Mouse (Mus musculus) embryonic fibroblast, embryonic 13.5 days (primary cell): ENCODE data around the gene Vwa8. TPM values are rescaled to one million over a fixed set of nuclear protein-coding genes. Genes with fewer than 3 reads are reported as not detected.

ENCODE experiments used
- H3K27ac ChIP-seq: 2 replicates; pipeline ENCODE4 v1.5.1; 2012; ENCODE audit warnings: low read length, control low read depth, inconsistent platforms; ENCODE audit not compliant: insufficient read depth
- H3K4me1 ChIP-seq: 2 replicates; pipeline ENCODE4 v1.6.1; 2011; ENCODE audit warnings: low read length; ENCODE audit not compliant: control insufficient read depth, insufficient read depth
- H3K4me3 ChIP-seq: 2 replicates; pipeline ENCODE4 v1.5.1; 2011; ENCODE audit warnings: mild to moderate bottlenecking, control low read depth, low read length; ENCODE audit not compliant: insufficient read depth
- CTCF ChIP-seq: IDR thresholded peaks from 2 replicates; pipeline ENCODE4 v1.5.1; 2011; ENCODE audit warnings: mild to moderate bottlenecking, control low read depth, low read length, moderate library complexity, borderline replicate concordance; ENCODE audit not compliant: insufficient read depth
- POLR2A ChIP-seq: IDR thresholded peaks from 2 replicates; pipeline ENCODE4 v1.6.1; 2011; ENCODE audit warnings: low read depth, mild to moderate bottlenecking, control low read depth, low read length, moderate library complexity
- polyA plus RNA-seq: library from polyadenylated mRNA; stranded (reverse); fragments of >200 nt; gene quantifications from 2 replicates; pipeline ENCODE4 v1.2.4, GENCODE M21; 2011; ENCODE audit warnings: low read depth; ENCODE audit not compliant: missing spikeins, insufficient read length

Gene Vwa8
- polyA plus RNA-seq, 1 experiment, result 20.1 TPM

GRCm38 (mm10) chr14:79209813-79210212 is 361.0 kb downstream of the Vwa8 start:
- H3K4me3 ChIP-seq, result no peak overlapping the region
- no peak for TF ChIP-seq CTCF
- no peak for TF ChIP-seq POLR2A
- no peak overlapping the region for H3K27ac ChIP-seq
- peaks cover 5% of the 10 kb centered on the region for H3K4me1 ChIP-seq

GRCm38 (mm10) chr14:79212380-79212991 is 363.6 kb downstream of the Vwa8 start:
- no peak overlapping the region for H3K4me3 ChIP-seq
- TF ChIP-seq POLR2A (no peak), CTCF (no peak)
- no peaks in the 10 kb centered on the region; the same call in 1 of the 2 replicates for H3K4me1 ChIP-seq
- H3K27ac ChIP-seq, result no peak overlapping the region

- no peak overlapping the region for H3K4me3 ChIP-seq
- H3K4me1 ChIP-seq, result no peaks in the 10 kb centered on the region; the same call in 1 of the 2 replicates
- H3K27ac ChIP-seq, result no peak overlapping the region
- TF ChIP-seq POLR2A, result no peak
- no peak for TF ChIP-seq CTCF
Observed at GRCm38 (mm10) chr14:79214129-79214528, 365.3 kb downstream of the Vwa8 start.

- H3K4me3 ChIP-seq, result no peak overlapping the region
- no peak for TF ChIP-seq POLR2A
- no peak for TF ChIP-seq CTCF
- no peak overlapping the region for H3K27ac ChIP-seq
- H3K4me1 ChIP-seq, result no peaks in the 10 kb centered on the region; the same call in 1 of the 2 replicates
Observed at GRCm38 (mm10) chr14:79214660-79215249, 365.9 kb downstream of the Vwa8 start.

DNA sequence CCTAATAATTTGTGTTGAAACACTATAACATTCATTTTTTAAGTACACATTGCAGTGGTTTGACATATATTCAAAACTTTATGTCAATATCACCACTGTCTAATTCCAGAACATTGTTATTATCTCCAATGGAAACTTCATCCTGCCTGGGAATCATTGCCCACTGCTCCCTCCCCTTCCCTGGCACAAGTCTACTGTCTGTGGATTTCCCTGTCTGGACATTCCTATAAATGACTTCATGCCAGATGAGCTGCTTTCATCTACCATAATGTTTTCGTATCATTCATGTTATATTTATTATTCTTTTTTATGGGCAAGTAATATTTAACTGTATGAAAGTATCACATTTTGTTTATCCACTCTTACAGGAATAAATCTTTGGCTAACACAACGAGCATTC is 367.5 kb downstream of the Vwa8 start:
- no peak overlapping the region for H3K4me3 ChIP-seq
- H3K27ac ChIP-seq, result no peak overlapping the region
- no peaks in the 10 kb centered on the region; the same call in 1 of the 2 replicates for H3K4me1 ChIP-seq
- no peak for TF ChIP-seq CTCF
- TF ChIP-seq POLR2A, result no peak

DNA sequence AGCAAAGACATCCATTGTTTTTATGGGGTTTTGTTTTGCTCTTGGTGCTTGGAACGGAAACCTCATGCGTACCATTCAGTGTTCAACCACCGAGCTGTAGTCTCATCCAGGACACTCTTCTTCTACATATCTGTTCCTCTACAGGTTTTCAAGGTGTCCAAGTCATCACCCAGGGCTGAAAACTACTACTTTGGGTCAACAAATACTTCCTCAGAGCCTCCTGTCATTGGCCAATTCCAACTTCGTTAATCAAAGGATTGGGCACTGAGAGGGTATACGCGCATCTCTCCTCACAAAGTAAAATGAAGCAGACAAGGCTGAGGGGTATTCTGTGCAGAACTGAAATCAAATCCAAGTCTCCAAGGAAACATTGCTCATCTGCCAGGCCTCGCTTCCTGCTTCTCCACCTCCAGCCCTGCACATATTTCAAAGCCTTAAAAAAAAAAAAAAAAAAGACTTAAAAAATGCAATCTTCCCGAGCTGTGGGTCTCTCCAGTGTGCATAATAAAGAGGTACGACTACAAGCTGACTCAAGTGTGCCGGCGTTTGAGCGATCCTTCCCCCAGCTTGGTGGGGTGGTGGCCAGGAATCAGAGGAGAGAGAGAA is 374.7 kb downstream of the Vwa8 start:
- Histone ChIP-seq H3K4me1 (no peaks in the 10 kb centered on the region), H3K4me3 (no peak overlapping the region), H3K27ac (no peak overlapping the region)
- TF ChIP-seq CTCF (no peak), POLR2A (no peak)

DNA sequence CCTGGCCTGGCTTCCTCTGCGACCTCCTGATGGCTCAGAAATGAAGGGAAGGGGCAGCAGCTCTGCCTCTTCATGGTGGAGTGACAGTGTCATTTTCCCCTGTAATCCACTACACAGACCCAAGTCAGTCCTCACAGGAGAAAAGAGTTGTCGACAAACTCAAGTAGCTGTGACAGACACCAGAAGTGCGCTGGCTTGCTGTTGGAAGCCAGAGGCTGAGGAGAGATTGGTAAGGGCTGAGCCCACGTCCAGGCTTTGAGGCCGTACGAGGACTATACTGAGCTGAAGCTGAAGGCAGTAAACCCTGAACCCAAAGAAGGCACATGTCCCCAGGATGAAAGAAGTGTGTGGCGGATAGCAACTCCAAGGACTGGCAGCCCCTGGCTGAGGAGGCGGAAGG is 376.6 kb downstream of the Vwa8 start:
- no peaks in the 10 kb centered on the region for H3K4me1 ChIP-seq
- TF ChIP-seq POLR2A, result no peak
- TF ChIP-seq CTCF, result no peak
- H3K27ac ChIP-seq, result no peak overlapping the region
- no peak overlapping the region for H3K4me3 ChIP-seq

DNA sequence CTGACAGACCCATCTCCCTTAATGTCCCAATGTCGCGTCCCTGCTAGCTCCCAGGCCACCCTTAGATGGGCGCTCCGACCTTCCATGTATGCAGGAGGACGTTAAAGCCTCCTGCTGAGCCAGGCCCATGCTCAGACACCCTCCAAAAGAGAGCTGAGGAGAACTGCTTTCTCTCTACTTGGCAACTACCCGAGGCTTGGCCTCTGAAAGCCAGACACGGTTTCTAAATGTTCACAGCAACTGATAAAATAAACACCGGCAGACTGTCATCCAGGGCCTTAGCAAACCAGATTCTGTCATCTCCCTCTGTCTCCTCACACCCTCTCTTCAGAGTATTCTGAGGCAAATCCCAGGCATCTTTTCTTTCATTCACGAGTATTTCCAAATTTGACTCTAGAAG is 377.2 kb downstream of the Vwa8 start:
- no peak overlapping the region for H3K4me3 ChIP-seq
- H3K4me1 ChIP-seq, result no peaks in the 10 kb centered on the region
- no peak for TF ChIP-seq POLR2A
- no peak for TF ChIP-seq CTCF
- H3K27ac ChIP-seq, result no peak overlapping the region

GRCm38 (mm10) chr14:79226741-79227140 is 377.9 kb downstream of the Vwa8 start:
- H3K4me3 ChIP-seq, result no peak overlapping the region
- no peak for TF ChIP-seq CTCF
- no peaks in the 10 kb centered on the region for H3K4me1 ChIP-seq
- H3K27ac ChIP-seq, result no peak overlapping the region

DNA sequence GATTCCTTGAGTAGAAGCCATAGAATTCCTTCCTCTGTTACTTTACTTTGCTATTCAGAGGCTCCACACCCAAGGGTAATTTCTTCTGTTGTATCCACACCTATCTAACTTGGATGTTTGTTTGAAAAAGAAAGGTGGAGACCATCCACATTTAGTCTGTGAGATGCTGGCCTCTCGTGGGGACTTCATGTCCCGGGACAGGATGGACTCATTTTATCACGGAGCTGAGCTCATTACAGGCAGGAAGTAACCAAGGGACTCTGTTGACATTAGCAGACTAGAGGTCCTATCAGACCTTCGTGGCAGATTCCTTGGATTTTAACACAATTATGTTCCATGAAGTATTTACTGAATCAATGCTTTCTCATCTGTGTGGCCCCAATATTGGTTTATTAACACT is 379.1 kb downstream of the Vwa8 start:
- TF ChIP-seq CTCF (no peak), POLR2A (no peak)
- Histone ChIP-seq H3K4me1 (no peaks in the 10 kb centered on the region), H3K27ac (no peak overlapping the region), H3K4me3 (no peak overlapping the region)

GRCm38 (mm10) chr14:79231677-79232076 is 382.8 kb downstream of the Vwa8 start:
- Histone ChIP-seq H3K27ac (no peak overlapping the region), H3K4me1 (no peaks in the 10 kb centered on the region)
- TF ChIP-seq CTCF, result no peak
- no peak for TF ChIP-seq POLR2A

More at GRCm38 (mm10) chr14:79231677-79232076, 382.8 kb downstream of the Vwa8 start:
- no peak overlapping the region for H3K4me3 ChIP-seq
